Mouse (Mus musculus): ENCODE measurements around the gene Adss.
"Not testable (repeated sequence)": the region's sequence is repeated elsewhere in the genome, so short reads cannot be mapped to it uniquely, and the experiment has no call there.

Gene Adss

GRCm38 (mm10) chr1:177796193-177796939, at the start of gene Adss:
Gene Adss (minus strand): TSS chr1:177796511.
- peak; percentile 99 for DNase-seq (ENCODE audit: low read depth, low spot score)

GRCm38 (mm10) chr1:177845812-177846211, 49.5 kb upstream of the Adss start:
- DNase-seq (ENCODE audit: low read depth, low spot score) = peak; percentile 6

- DNase-seq (ENCODE audit: low read depth, low spot score) = not testable (repeated sequence)
These were observed 31.5 kb upstream of the Adss start for GRCm38 (mm10) chr1:177827776-177828175.

GRCm38 (mm10) chr1:177806772-177807171, 10.5 kb upstream of the Adss start:
- peak; percentile 45 for DNase-seq (ENCODE audit: low read depth, low spot score)

- no peak for DNase-seq (ENCODE audit: low read depth, low spot score)
These were observed 7.2 kb upstream of the Adss start for GRCm38 (mm10) chr1:177803511-177803910.

GRCm38 (mm10) chr1:177797151-177797755, 942 bp upstream of the Adss start:
- DNase-seq (ENCODE audit: low read depth, low spot score) = no peak

GRCm38 (mm10) chr1:177795421-177796192, 704 bp downstream of the Adss start:
- peak; percentile 64 for DNase-seq (ENCODE audit: low read depth, low spot score)

- DNase-seq (ENCODE audit: low read depth, low spot score) = no peak
These were observed 1.4 kb downstream of the Adss start for GRCm38 (mm10) chr1:177794866-177795265.

- no peak for DNase-seq (ENCODE audit: low read depth, low spot score)
These were observed 3.5 kb downstream of the Adss start for GRCm38 (mm10) chr1:177792835-177793234.

- no peak for DNase-seq (ENCODE audit: low read depth, low spot score)
These were observed 18.9 kb downstream of the Adss start for GRCm38 (mm10) chr1:177777397-177777796.

GRCm38 (mm10) chr1:177768931-177769330, 27.4 kb downstream of the Adss start:
- DNase-seq (ENCODE audit: low read depth, low spot score) = no peak

- peak; percentile 36 for DNase-seq (ENCODE audit: low read depth, low spot score)
These were observed 39.1 kb downstream of the Adss start for GRCm38 (mm10) chr1:177757249-177757648.

- no peak for DNase-seq (ENCODE audit: low read depth, low spot score)
These were observed 42.8 kb downstream of the Adss start for GRCm38 (mm10) chr1:177753496-177753895.

GRCm38 (mm10) chr1:177747869-177748540, 48.3 kb downstream of the Adss start:
- no peak for DNase-seq (ENCODE audit: low read depth, low spot score)

- no peak for DNase-seq (ENCODE audit: low read depth, low spot score)
These were observed 51.6 kb downstream of the Adss start for GRCm38 (mm10) chr1:177744521-177745325.

- no peak for DNase-seq (ENCODE audit: low read depth, low spot score)
These were observed 54.2 kb downstream of the Adss start for GRCm38 (mm10) chr1:177742119-177742518.

GRCm38 (mm10) chr1:177740707-177741106, 55.6 kb downstream of the Adss start:
- no peak for DNase-seq (ENCODE audit: low read depth, low spot score)

- DNase-seq (ENCODE audit: low read depth, low spot score) = no peak
These were observed 58.7 kb downstream of the Adss start for GRCm38 (mm10) chr1:177737505-177738105.

- DNase-seq (ENCODE audit: low read depth, low spot score) = no peak
These were observed 64.3 kb downstream of the Adss start for GRCm38 (mm10) chr1:177731973-177732372.
